In the genomic region with DNA sequence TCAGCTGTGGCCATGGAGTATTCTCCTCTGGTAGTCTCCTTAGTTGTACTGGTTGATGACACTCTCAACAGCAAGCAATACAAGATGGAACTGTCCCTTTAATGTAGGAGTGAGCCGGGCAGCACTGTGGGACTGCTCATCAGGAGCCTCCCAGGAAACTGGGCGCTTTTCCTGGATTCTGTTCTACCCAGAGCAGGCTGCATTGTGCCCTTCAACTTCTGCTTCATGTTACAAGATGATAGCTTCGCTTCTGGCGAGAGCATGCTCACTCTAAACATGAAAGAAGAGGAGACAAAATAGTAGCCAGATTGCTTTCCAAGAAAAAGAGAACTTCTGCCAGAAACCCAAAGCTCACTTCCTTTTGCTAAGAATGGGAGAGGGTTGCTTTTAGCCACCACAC, we compare ENCODE assay signal across 19 mouse cellular contexts.
DNase-seq lines count a peak whose midpoint lies in the region; ATAC-seq and TF ChIP-seq lines count a peak whose summit lies in the region.
"Had no signal": no experiment of that assay in that cellular context is flagged by ENCODE, and none has a peak within 500 bp of the region (broad histone marks: within the 10 kb centered on the region; RNA-seq: fewer than 3 reads in every experiment).

No protein-coding gene starts in this region.

- no peak for TF ChIP-seq CTCF in thymus, adult 2 months (IDR thresholded peaks at IDR 0.05; ENCODE audit: borderline replicate concordance, control insufficient read depth, extremely low read depth, insufficient read depth, low read length, poor library complexity)

- no peak overlapping the region for H3K4me3 ChIP-seq in forebrain, embryonic 14.5 days (ENCODE audit: low read depth, low read length)
- H3K4me3 ChIP-seq in forebrain, embryonic 13.5 days: no peak overlapping the region
- H3K4me3 ChIP-seq in thymus, adult 2 months (ENCODE audit: control insufficient read depth, insufficient read depth, low read length): no peak overlapping the region
- H3K4me3 ChIP-seq: embryonic facial prominence, embryonic 12.5 days; heart, adult 2 months; heart, embryonic 15.5 days; hindbrain, embryonic 15.5 days had no signal

- TF ChIP-seq POLR2A in thymus, adult 2 months (IDR thresholded peaks at IDR 0.05; ENCODE audit: control insufficient read depth, extremely low read depth, insufficient read depth, low read length, poor library complexity): no peak

- ATAC-seq in forebrain, embryonic 14.5 days: no peak
- no peak for ATAC-seq in forebrain, embryonic 13.5 days
- ATAC-seq: CD4-positive, CD25-positive, alpha-beta regulatory T cell, adult 4 months had no signal

- no peaks in the 10 kb centered on the region for H3K9me3 ChIP-seq in forebrain, embryonic 14.5 days (replicated peaks; ENCODE audit: control insufficient read depth, low read length)
- H3K9me3 ChIP-seq in forebrain, embryonic 13.5 days (replicated peaks): no peaks in the 10 kb centered on the region; the same call in 1 of the 2 replicates
- H3K9me3 ChIP-seq: embryonic facial prominence, embryonic 12.5 days; heart, embryonic 15.5 days; hindbrain, embryonic 15.5 days had no signal

- H3K27ac ChIP-seq in forebrain, embryonic 14.5 days (ENCODE audit: low read depth, low read length): no peak overlapping the region
- H3K27ac ChIP-seq in forebrain, embryonic 13.5 days: no peak overlapping the region
- no peak overlapping the region for H3K27ac ChIP-seq in thymus, adult 2 months (ENCODE audit: control insufficient read depth, insufficient read depth, low read length)
- H3K27ac ChIP-seq: embryonic facial prominence, embryonic 12.5 days; heart, adult 2 months; heart, embryonic 15.5 days; hindbrain, embryonic 15.5 days had no signal

- no peaks in the 10 kb centered on the region for H3K27me3 ChIP-seq in forebrain, embryonic 14.5 days (replicated peaks; ENCODE audit: control insufficient read depth, insufficient read depth, low read length)
- H3K27me3 ChIP-seq in forebrain, embryonic 13.5 days: no peaks in the 10 kb centered on the region
- no peaks in the 10 kb centered on the region for H3K27me3 ChIP-seq in thymus, adult 2 months (ENCODE audit: control insufficient read depth, insufficient read depth, low read length)
- H3K27me3 ChIP-seq: embryonic facial prominence, embryonic 12.5 days; heart, embryonic 15.5 days; hindbrain, embryonic 15.5 days had no signal

- H3K36me3 ChIP-seq in forebrain, embryonic 14.5 days (ENCODE audit: control insufficient read depth, insufficient read depth, low read length): no peaks in the 10 kb centered on the region
- H3K36me3 ChIP-seq in forebrain, embryonic 13.5 days (ENCODE audit: poor library complexity, severe bottlenecking): no peaks in the 10 kb centered on the region
- no peaks in the 10 kb centered on the region for H3K36me3 ChIP-seq in thymus, adult 2 months (ENCODE audit: control insufficient read depth, insufficient read depth, low read length)
- H3K36me3 ChIP-seq: embryonic facial prominence, embryonic 12.5 days; G1E; heart, embryonic 15.5 days; hindbrain, embryonic 15.5 days had no signal

- no peak overlapping the region for H3K9ac ChIP-seq in forebrain, embryonic 14.5 days (ENCODE audit: low read length)
- H3K9ac ChIP-seq in forebrain, embryonic 13.5 days: no peak overlapping the region
- H3K9ac ChIP-seq: embryonic facial prominence, embryonic 12.5 days; heart, embryonic 15.5 days; hindbrain, embryonic 15.5 days had no signal

- no peaks in the 10 kb centered on the region for H3K4me1 ChIP-seq in forebrain, embryonic 14.5 days (ENCODE audit: control insufficient read depth, insufficient read depth, low read length)
- H3K4me1 ChIP-seq in forebrain, embryonic 13.5 days: no peaks in the 10 kb centered on the region
- H3K4me1 ChIP-seq in thymus, adult 2 months (replicated peaks; ENCODE audit: control insufficient read depth, insufficient read depth, low read length): no peaks in the 10 kb centered on the region
- H3K4me1 ChIP-seq: embryonic facial prominence, embryonic 12.5 days; heart, embryonic 15.5 days; hindbrain, embryonic 15.5 days had no signal

- H3K4me2 ChIP-seq in forebrain, embryonic 14.5 days (ENCODE audit: low read length): no peak overlapping the region
- H3K4me2 ChIP-seq in forebrain, embryonic 13.5 days: no peak overlapping the region
- H3K4me2 ChIP-seq: embryonic facial prominence, embryonic 12.5 days; heart, embryonic 11.5 days; heart, embryonic 15.5 days; hindbrain, embryonic 15.5 days had no signal

- WGBS in forebrain, embryonic 14.5 days: 84% methylated on average over 4 of the region's 4 CpGs
- WGBS in forebrain, embryonic 13.5 days: 81% methylated on average over 4 of the region's 4 CpGs
- 69% methylated on average over 4 of the region's 4 CpGs for WGBS in thymus, adult 2 months

- DNase-seq in forebrain, embryonic 14.5 days (ENCODE audit: low spot score): peak; percentile 0
- peak; percentile 3 for DNase-seq in layer of hippocampus, adult 9-11 months
- no peak for DNase-seq in layer of hippocampus, adult 9-10 months (ENCODE audit: low spot score)
- DNase-seq in right cerebral cortex, postnatal 10 days (ENCODE audit: low spot score in 2 of 2): peak; percentile 24 to 26
- DNase-seq in right cerebral cortex, postnatal 4 days: no peak
- no peak for DNase-seq in thymus, adult 2 months
- DNase-seq: adrenal gland, postnatal 14 days; B cell, adult 2 months; cerebellum, adult 2 months; cerebellum, postnatal 10 days; gastrocnemius, postnatal 14 days; heart, adult 2 months had no signal

Comparison
In these comparisons a context has a peak if more than half of its experiments do, and no peak if none do; other contexts are left out.
1. DNase-seq: peak in forebrain, embryonic 14.5 days (single experiment), layer of hippocampus, adult 9-11 months (single experiment) and right cerebral cortex, postnatal 10 days (2 of 2); none in layer of hippocampus, adult 9-10 months (single experiment), right cerebral cortex, postnatal 4 days (single experiment) and thymus, adult 2 months (single experiment).